10 mouse cellular contexts compared by ENCODE assay signal in the genomic region with DNA sequence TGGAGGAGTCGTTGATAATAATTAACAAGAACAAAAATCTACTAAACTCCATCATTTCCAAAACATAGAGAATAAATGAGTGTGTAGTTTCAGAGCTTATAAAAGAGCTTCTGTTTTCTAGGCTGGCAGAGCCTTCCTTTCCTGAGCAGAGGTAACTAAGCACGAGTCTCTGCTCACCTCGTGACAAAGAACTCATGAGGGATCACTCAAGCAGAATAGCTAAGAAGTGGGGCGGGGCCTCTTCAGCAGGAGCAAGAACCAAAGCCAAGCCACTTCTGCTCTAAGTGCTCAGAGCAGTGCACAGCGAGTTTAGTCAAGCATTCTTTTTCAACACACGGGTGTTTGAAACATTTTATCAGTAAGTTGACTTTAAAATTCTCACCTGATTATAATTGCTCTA. TPM values are rescaled to one million over a fixed set of nuclear protein-coding genes. Genes with fewer than 3 reads are reported as not detected.
DNase-seq lines count a peak whose midpoint lies in the region; ATAC-seq lines count a peak whose summit lies in the region.
"Had no signal": no experiment of that assay in that cellular context is flagged by ENCODE, and none has a peak within 500 bp of the region (broad histone marks: within the 10 kb centered on the region; RNA-seq: fewer than 3 reads in every experiment).

No protein-coding gene starts in this region.

- DNase-seq in A20 (ENCODE audit: low read depth, low spot score): peak; percentile 79
- DNase-seq in kidney, adult 9 months: peak; percentile 81
- peak; percentile 72 for DNase-seq in lung, postnatal 10 days
- DNase-seq in layer of hippocampus, adult 9-10 months (ENCODE audit: low spot score): no peak
- no peak for DNase-seq in heart, postnatal 14 days
- DNase-seq in embryo, embryonic 10 days (ENCODE audit: low spot score): no peak
- DNase-seq: adrenal gland, postnatal 14 days; cerebellum, postnatal 25 days; thymus, adult 2 months had no signal

- peak; percentile 33 for ATAC-seq in CD4-positive, CD25-positive, alpha-beta regulatory T cell, adult 4 months

- intact Hi-C loops in heart, postnatal 14 days (cut with DNase I): no loop called here

RNA-seq across cellular contexts. Expression of gene Rpl5, which starts 40.9 kb away (rescaled TPM):
- polyA plus RNA-seq in CD4-positive, CD25-positive, alpha-beta regulatory T cell, adult 4 months (2017; shearing (Covaris generic)): 100 to 1,000 TPM in 1 of 2 experiments, 10 to 100 TPM in 1; 99.1 to 122 TPM
- 10 to 100 TPM; 42.3 to 42.5 TPM for total RNA-seq in heart, postnatal 14 days (2021)

RNA-seq across cellular contexts. Expression of gene Fam69a, which starts 45.7 kb away (rescaled TPM):
- polyA plus RNA-seq in CD4-positive, CD25-positive, alpha-beta regulatory T cell, adult 4 months (2017; shearing (Covaris generic)): 10 to 100 TPM; 66.3 to 87.7 TPM
- 10 to 100 TPM in 1 of 2 experiments, 1 to 10 TPM in 1; 8.6 to 10.2 TPM for total RNA-seq in heart, postnatal 14 days (2021)

Comparison
In these comparisons a context has a peak if more than half of its experiments do, and no peak if none do; other contexts are left out.
1. DNase-seq: peak in A20 (single experiment), kidney, adult 9 months (single experiment) and lung, postnatal 10 days (single experiment); none in layer of hippocampus, adult 9-10 months (single experiment), heart, postnatal 14 days (0 of 2) and embryo, embryonic 10 days (single experiment).